Mouse (Mus musculus) embryo, embryonic 10 days (tissue): ENCODE measurements around the gene Rnase13.

ENCODE experiments used
- DNase-seq: peaks from one replicate; pipeline ENCODE4 v3.0.0-alpha.2; 2015; ENCODE audit warnings: low spot score

Rnase13 gene

GRCm38 (mm10) chr14:51877517-51877916 is 45.1 kb downstream of the Rnase13 start:
- DNase-seq, result no peak

DNA sequence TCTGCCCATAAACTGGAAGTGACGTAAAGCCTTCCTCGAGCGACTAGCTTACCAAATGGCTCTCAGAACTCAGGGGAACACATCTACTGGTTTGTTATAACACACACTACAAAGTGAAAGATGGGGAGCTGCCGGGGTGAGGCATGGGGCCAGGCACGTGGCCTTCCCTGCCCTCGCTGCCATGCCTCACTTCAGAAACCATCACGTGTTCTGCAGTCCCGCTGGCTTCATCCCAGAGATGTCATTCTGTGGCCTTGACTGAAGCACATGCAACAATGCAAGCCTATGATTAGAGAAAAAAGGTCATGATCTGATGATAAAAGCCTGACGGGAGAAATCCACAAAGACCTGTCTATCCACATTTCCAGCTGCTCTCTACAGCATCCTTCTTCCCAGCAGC is 50.8 kb downstream of the Rnase13 start:
- DNase-seq, result no peak
